Mouse (Mus musculus): ENCODE measurements around the gene Gm49601.

GRCm38 (mm10) chr16:18629390-18630231 is 3.4 kb upstream of the Gm49601 start, which contains the start of gene Sept5:
- TF ChIP-seq CTCF (IDR thresholded peaks at IDR 0.05; ENCODE audit: low read depth, low read length) (no peak), POLR2AphosphoS5 (IDR thresholded peaks at IDR 0.05; ENCODE audit: insufficient replicate concordance, low read depth, low read length) (no peak), GATA1 (IDR thresholded peaks at IDR 0.05; ENCODE audit: borderline replicate concordance, low read length) (no peak), TAL1 (conservative IDR thresholded peaks at IDR 0.05; ENCODE audit: low read depth, low read length) (no peak), GATA2 (IDR thresholded peaks at IDR 0.05; ENCODE audit: borderline replicate concordance, low read depth, low read length) (no peak)

All from G1E (cell line).